Mouse (Mus musculus) right cerebral cortex, postnatal 14 days (tissue): ENCODE measurements around the gene Cdc42se1.
A peak's percentile ranks its signal among the peaks of the same experiment; 100 is the strongest.

Experiments
- DNase-seq: peaks from one replicate; pipeline ENCODE4 v3.0.0; 2022

Gene Cdc42se1

DNA sequence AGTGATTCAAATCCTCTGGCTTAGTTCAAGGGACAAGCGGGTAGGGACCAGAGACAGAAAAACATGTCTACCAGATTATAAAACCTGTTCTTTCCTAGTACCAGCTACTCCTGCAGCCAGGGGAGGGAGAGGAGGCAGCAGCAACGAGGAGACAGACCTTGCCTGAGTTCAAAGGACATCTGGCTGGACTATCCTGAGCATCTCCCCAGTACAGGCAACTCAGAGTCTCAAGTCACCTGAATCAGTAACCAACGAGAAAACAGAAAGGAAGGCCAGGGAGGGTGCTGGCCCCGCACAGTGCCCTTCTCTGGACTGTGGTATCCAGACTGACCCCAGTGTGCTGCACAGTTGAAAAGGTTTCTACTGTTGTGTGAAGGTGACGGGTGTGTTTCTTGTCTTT, 28.4 kb downstream of the Cdc42se1 start:
- no peak for DNase-seq

DNA sequence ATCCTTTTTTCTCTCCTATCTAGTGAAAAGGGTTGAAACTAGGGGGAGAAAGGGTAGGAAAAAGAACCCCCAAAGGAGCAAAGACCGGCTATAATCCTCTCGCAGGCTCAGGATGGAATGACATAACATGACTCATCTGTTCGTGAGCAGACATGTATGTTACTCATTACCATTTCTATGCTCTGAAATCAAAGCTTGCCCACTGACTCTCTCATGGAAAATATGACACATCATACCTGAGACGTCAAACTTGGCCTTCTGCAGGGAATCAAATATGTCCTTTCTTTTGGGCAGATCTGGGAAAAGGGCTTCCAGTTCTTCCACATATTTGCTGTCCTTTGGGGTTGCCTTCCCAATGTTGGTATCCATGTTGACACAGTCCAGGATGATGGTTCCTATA, 33.4 kb downstream of the Cdc42se1 start:
- DNase-seq = no peak

DNA sequence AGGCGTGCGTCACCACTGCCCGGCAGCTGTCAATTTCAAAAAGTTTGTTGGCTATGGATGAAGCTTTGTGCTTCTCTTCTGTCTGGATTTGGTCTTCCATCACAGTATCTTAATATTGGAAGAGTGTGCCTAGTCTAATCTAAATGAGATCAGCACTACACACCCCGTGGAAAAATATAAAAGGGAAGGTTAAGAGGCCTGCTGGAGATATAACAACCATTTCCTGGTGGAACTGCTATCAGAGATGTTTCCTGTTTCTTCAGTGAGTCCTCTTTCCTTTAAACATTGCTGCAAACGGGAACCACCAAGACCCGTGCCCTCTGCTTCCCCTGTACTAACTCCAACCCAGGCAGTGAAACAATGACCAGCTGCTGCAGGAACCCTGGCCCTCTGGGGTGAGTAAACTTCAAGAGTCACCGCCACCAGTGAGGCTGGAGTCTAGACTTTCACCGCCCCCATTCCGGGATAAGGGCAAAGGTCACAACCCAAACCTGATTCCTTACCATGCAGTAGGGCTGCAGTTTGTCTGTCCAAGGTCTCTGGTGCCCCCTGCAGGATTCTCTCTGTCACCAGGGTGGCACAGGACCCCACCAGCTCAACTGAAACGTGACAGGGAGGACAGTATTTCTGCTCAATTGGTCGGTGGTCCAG, 34.7 kb downstream of the Cdc42se1 start:
- DNase-seq = peak; percentile 80

DNA sequence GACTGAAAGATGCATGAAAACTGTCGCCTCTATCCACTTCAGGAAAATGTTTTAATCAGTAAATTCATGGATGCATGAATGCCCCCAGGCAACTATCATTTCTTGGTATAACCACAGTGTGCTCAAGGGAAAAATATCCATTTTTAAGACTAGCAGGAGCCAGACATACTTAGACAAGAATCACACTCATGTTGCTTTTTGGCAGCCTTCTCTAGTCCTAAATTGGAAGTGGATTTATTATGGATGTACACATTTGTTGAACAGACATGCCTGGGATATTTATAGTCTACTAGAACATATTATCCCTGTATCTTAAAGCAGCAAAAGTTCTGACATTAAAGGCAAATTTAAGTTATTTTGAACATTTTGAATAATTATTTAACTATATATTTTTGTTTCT, 36.2 kb downstream of the Cdc42se1 start:
- no peak for DNase-seq

DNA sequence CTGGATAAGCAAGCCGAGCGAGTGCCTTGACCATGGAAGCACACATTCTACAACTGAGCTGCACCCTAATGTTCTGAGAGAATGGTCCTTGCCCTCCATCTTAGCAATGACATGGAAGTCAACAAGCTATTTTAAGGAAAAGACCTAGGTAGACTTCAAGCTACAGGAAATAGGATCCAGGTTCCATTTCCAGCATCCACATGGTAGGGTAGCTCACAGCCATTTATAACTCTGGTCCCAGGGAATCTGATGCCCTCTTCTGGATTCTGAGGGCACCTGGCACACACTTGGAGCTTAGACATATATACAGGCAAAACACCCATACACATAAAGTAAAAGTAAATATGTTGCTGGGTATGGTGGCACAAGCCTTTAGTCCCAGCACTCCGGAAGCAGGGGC, 37.5 kb downstream of the Cdc42se1 start:
- no peak for DNase-seq

DNA sequence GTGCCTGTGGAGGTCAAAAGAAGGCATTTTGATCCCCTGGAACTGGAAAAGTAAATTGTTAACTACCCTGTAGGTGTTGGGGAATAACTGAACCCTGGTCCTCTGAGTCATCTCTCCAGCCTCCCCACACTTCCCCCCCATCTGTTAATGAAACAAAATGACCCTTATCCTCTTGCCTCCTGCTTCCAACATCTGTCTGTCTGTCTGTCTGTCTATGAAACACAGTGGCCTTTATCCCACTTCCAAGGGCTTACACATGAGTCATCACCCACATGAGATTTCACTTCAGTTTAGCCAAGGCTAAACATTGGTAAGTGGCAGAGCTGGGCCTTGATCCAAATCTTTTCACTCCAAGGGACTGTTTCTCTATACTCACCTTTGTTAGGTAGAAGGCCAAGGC, 39.3 kb downstream of the Cdc42se1 start:
- DNase-seq = no peak

DNA sequence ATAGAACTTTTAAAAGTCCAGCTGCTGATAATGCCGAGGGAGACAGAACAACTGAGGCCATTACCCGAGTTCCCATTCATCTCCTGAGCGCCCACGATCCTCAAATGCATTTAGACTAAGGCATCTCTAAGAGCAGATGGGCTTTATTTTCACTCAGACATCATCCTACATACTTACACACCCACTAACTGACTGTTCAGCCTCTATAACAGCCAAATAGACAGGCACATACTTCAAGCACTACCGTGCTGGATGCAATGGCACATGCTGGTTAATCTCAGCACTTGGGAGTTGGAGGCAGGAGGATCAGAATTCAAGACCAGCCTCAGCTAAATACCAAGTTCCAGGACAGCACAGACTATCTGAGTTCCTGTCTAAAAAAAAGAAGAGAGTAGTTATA, 41.3 kb downstream of the Cdc42se1 start:
- DNase-seq = no peak

DNA sequence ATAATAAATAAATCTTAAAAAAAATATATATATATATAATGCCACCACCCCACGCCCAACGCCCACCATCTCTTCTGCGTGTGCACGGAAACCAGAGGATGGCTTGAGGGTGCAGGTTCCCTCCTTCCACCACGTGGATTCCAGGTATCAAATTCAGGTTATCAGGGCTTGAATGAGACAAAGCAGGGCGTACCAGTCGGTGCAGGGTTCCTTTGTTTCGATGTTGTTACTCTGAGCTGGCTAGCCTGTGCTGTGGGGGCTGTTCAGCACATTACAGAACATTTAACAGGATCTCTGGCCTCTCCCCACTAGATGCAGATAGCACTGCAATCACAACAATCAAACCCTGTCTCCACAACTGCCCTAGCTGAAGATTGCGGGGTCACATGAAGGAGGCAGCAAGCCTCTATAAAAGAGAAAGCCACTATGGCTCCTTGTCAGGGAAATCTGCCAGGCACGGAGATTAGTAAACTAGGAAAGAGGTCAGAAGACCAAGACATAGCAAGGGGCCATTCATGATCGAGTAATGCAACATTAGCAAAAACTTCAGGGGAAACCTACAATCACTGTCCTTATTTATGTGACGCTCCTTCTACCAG, 42.3 kb downstream of the Cdc42se1 start:
- DNase-seq = no peak

DNA sequence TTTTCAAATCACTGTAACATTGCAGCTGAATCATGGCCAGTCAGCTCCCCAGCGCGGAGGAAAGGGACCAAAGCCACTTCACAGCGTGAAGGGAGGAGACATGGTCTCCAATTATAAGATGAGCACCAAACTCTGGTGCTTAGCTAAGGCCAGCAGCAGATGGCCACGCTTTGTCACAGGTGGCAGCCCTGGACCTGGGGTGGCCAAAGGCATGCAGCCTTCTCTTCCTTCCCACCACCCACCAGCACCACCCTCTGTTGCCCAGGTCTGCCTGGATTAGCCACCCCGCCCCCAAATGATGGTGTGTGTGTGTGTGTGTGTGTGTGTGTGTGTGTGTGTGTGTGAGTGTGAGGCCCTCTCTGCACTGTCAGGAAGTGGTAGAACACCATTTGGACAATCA, 44.9 kb downstream of the Cdc42se1 start:
- DNase-seq = no peak

DNA sequence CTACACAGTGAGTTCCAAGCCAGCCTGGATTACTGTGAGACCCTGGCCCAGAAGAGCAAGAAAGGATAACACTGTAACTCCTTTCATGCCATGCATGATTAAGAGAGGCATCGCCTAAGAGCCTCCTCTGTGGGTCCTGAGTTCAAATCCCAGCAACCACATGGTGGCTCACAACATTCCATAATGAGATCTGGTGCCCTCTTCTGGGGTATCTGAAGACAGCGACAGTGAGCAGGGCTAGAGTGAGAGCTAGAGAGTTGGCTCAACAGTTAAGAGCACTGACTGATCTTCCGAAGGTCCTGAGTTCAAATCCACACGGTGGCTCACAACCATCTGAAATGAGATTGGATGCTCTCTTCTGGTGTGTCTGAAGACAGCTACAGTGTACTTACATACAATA, 45.9 kb downstream of the Cdc42se1 start:
- DNase-seq = no peak

DNA sequence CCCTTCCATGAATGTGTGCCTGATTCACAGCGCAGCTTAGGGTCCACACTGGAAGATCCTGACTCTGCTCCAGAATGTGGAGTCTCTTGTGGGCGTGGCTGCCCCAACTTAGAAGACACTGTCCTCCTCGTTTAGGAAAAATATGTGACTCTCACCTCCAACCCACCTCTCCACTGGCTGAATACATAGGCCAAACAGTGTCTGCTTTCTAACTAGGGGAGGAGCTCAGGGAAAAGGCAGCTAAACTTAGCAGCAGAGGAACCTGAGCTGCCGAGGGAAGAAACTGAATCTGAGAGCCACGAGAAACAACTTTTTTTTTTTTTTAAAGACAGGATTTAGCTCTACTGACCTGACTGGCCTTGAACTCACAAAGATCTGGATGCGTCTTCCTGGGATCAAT, 46.6 kb downstream of the Cdc42se1 start:
- no peak for DNase-seq

DNA sequence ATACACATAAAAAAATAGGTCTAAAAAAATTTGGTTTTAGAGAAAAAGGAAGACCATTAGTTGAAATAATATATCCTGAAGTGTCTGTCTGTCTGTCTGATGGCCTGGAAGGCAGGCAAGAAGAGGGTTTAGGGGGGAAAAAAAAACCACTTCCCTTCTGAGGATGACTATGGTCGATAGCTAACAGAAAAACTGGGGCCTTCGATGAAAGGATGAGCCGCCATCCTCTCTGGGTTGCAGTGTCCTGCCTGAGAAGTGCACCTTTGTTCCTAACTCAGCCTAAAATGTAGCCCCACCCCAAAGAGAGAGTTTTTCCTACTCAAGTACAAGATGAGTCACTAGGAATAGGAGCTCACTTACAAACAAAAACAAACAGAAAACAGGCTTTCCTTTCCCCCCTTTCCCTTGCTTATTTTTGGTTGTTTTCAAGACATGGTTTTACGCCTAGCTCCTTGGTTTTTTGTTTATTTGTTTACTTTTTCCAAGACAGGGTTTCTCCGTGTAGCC, 47.9 kb downstream of the Cdc42se1 start:
- DNase-seq = no peak

DNA sequence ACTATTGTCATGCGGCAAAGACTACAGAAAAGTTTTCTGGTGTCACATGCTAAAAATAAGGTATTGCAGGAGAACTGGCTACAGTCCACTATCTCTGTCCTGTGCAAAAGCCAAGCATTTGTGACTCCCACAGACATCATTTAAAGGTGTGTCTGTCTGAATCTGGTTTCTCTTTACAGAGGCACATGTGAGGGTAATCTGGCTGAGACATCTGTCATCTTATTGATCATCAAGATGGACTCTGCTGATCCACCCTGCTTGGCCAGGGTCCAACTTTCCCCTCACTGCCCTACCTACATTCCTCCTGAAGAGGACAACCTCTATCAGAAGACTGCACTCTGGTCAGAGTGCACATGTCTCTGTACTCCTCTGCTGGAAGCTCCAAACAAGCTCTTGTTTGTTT, 48.6 kb downstream of the Cdc42se1 start:
- no peak for DNase-seq

DNA sequence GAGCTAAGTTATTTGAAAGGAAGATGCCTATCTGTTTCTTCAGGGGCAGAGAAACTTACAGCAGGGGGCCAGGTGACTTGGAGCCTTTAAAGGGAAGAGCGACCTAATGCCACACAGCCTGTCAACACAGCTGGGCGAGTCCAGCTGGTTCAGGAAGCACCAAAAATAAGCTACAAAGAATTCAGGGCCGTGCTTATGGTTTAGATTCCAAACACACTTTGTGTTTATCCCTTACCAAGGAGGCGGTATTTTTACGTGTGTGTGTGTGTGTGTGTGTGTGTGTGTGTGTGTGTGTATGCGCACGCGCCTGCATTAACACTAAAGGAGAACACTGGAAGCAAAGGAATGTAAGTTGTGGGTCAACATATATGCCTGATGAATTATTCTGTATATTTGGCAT, 52.2 kb downstream of the Cdc42se1 start:
- no peak for DNase-seq

DNA sequence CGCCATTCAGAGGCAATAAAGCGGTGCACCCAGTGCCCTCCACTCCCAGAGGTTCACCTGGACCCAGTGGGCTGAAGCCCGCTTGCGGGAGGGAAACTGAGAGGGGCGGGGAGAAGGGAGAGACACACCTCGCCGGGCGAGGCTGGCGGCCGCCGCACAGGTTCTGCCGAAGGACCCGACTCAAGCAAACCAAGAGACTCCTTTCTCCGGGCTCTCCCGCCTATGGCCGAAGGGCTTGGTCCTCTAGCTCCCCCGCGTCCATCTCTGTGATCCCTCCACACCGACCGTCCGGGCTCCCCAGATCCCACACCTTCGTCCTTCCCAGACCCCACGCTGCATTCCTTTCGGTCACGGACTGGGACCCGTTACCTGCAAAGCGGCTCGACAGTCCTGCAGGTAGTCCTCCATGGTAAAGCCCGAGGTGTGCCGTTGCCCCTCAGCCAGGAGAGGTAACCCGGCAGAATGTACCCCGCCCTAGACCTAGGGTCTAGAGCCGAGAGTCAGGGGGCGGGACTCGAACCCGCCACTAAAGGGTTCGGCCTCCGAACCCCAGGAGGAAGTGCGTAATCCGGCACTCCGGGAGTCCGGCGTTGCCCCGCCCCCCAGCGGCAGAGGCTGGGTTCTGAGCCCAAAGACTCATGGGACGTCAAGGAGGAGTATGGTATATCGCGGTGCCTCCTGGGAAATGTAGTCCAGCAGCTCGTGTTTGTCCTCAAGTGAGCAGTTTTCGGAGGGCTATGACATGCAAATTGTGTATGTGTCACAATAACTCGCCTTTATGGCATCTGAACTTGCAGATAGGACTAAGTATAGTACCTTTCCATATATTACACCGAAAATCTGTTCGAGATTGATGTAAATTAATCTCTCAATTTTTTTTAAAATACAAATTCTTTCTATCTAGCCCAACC, 52.9 kb downstream of the Cdc42se1 start, which contains the start of the genes Mindy1 and Prune1:
Mindy1 (plus strand) TSS at position 130 of the 911 bp plus-strand sequence.
Prune1 (minus strand) TSS at position 861 of the 911 bp plus-strand sequence.
- peak; percentile 99 for DNase-seq

DNA sequence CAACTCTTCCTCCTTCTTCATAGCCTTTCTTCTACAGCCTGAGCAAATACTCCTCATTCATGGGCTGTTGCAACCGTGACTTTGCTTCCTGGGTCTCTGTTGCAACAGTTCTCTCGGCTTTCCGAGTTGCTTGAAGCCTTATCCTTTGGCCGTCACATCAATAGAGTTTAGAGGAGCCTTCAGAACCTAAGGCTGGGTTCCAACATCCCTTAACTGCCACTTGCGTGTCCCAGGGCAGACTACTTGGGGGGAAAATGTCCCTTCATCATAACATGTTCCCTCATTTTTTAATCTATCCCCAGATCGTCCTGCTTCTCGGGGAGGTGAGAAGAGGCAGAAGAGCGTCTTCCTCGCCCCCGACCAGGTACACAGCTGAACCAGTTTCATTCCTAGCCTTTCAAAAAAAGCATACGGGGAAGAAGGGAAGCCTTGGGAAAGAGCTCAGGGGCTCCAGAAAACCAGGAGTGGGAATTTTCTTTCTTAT, 53.9 kb downstream of the Cdc42se1 start:
- no peak for DNase-seq

DNA sequence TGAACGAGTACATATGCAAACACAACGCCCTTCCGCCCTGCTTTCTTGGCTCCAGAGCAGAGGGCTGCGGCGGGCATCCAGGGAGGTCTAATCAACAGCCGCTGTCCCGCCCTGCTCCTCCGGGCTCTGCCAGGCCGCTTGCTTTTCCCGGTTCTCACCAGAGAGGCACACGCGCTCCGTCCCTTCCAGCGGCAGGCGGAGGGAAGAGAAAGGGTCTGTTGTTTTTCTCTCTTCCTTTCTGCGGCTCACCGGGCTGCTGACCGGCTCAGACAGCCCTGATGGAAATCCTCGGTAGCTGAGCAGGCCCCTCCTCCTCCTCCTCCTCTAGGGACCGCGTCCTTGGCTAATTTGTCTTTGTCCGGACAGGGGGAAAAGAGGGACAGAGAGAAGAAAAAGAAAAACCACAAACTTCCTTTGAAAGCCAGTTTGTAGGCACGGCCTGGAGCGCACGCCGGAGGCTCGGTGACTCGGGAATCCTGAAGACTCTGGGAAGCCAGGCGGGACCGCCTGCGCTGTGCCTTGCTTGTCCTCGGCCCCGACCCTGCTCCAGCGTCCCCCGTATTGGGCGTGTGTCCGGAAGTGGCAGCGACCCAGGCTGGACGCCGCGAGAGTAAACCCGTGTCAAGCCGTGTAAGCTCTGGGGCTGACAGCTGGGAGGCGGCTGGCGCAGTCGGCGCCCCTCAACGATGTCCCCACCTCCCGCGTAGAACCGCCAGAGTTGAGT, 54.5 kb downstream of the Cdc42se1 start:
- peak; percentile 70 for DNase-seq

DNA sequence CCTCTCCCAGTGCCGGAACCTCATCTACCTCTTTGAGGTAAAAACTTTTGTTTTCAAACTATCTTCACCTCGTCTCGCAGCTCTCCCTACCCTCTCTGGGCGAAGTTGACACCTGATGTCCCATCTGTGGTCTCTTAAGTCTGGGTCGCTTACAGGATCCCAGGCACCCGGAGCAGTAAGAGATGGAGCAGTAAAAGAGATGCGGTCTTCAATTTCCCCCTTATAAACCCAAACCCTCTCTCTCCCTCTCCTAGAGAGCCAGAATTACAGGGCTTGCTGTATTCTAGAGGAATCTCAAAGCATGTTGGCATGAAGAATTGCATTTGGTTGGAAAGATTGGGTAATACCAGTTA, 55.0 kb downstream of the Cdc42se1 start:
- no peak for DNase-seq

DNA sequence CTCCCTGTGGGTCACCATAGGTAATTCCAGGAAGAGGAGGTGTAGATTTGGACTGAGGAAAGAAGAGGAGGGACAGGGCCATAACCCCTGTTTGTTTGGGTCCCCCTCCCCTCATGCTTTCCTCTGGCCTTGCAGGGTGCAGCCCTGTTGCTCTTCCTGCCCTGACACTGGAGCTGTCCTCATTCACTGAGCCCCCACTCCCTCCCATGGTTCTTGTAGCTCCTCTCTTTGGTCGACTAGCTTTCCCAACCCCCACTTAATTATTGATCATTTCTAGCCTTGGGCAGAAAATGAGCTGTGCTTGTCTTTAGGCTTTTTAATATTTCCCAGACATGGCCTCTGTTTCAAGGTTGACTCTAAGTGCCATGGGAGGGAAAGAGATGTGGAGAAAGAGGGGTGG, 55.5 kb downstream of the Cdc42se1 start:
- no peak for DNase-seq

DNA sequence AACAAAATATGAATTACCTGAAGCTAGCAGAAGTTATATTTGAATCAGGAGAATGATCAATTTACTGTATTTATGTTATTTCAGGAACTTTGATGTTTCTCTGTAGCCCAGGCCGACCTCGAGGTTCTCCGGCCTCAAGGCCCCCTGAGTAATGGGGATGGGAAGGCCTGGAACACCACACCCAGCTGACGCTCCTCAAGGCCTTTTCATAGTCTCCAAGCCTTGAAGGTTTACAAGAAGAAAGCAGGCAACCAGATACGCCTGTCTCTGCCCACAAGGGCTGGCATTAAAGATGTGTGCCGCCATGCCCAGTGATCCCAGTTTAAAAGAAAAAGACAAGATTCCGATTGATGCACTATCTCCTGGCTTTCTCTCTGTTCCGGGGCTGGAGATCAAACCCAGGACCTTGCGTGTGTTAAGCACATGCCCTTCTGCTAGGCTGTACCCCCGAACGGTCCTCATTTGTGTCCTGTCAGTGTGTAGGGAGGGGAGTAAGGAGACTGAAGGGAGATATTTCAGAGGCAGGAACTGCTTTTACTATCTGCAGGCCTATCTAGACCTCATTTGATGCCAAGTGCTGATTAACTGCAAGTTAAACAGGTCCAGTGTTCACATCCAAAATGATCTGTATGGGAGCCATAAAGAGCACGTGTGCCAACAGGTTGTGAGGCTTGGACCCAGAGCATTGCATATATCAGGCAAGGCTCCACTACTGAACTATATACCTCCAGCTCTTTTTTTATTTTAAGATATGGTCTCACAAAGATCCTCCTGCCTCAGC, 56.2 kb downstream of the Cdc42se1 start:
- DNase-seq = no peak

DNA sequence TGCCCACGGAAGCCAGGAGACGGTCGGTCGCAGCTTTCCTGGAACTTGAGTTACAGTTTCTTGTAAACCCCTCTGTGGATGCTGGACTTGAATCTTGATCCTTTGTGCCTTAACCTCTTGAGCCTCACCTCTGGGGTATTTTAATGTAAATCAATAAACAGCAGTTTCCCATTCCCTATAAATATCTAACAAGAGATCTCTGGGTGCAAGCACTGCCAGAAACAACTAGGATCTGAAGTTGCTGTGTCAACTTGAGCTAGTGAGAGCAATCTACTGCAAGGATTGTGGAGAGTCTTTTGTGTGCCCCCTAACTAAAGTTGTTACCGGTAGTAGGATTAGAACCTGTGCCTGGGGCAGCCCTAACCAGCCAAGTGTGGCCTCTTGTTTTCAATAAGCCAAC, 56.9 kb downstream of the Cdc42se1 start:
- DNase-seq = no peak
